Mouse (Mus musculus) forebrain, embryonic 10.5 days (tissue): ENCODE data around the gene Bcor. TPM values are rescaled to one million over a fixed set of nuclear protein-coding genes. Genes with fewer than 3 reads are reported as not detected.

Experiments
- DNase-seq: peaks from one replicate; pipeline ENCODE4 v3.0.0-alpha.2; 2017; ENCODE audit warnings: low spot score; ENCODE audit errors: extremely low spot score
- H3K27ac ChIP-seq: fragments of 300-500 bp; sonication (generic); 2 replicates; pipeline ENCODE4 v1.5.1; 2016; ENCODE audit warnings: mild to moderate bottlenecking
- H3K27me3 ChIP-seq: fragments of 300-500 bp; sonication (generic); 2 replicates; pipeline ENCODE4 v1.6.1; 2016; ENCODE audit warnings: mild to moderate bottlenecking; ENCODE audit not compliant: poor library complexity, severe bottlenecking
- H3K36me3 ChIP-seq: fragments of 300-500 bp; sonication (generic); replicated peaks from 2 replicates; pipeline ENCODE4 v1.6.1; 2016; ENCODE audit warnings: mild to moderate bottlenecking, moderate library complexity
- H3K4me1 ChIP-seq: fragments of 300-500 bp; sonication (generic); 2 replicates; pipeline ENCODE4 v1.6.1; 2016
- H3K4me3 ChIP-seq: fragments of 300-500 bp; sonication (generic); 2 replicates; pipeline ENCODE4 v1.5.1; 2016; ENCODE audit warnings: mild to moderate bottlenecking, moderate library complexity
- H3K9me3 ChIP-seq: fragments of 300-500 bp; sonication (generic); 2 replicates; pipeline ENCODE4 v1.6.1; 2016; ENCODE audit warnings: mild to moderate bottlenecking, moderate library complexity
- WGBS: fragments of 180-500 bp; shearing (Covaris S2); methylation state at CpG from one replicate; pipeline ENCODE4 v1.1.7; 2016; 5-methylcytosine and 5-hydroxymethylcytosine counted together
- polyA plus RNA-seq: library from polyadenylated mRNA; unstranded; fragments of >200 nt; fragmentation: Nextera tagmentation; extraction: Ambion mirVana; gene quantifications from 2 replicates; pipeline ENCODE4 v1.2.1, GENCODE M21; 2016

Gene Bcor
- polyA plus RNA-seq, 1 experiment from 2014 or later: 18.9 TPM

- peak; percentile 41 for DNase-seq
- 4% methylated on average over 43 of the region's 51 CpGs for WGBS
- Histone ChIP-seq H3K4me3 (peak overlapping the region; percentile 46), H3K27ac (peak overlapping the region; percentile 86), H3K27me3 (peaks cover 96% of the 10 kb centered on the region), H3K4me1 (peaks cover 59% of the 10 kb centered on the region), H3K9me3 (no peaks in the 10 kb centered on the region), H3K36me3 (no peaks in the 10 kb centered on the region)
Measured at GRCm38 (mm10) chrX:12140086-12140740, 19.9 kb downstream of the Bcor start.

DNA sequence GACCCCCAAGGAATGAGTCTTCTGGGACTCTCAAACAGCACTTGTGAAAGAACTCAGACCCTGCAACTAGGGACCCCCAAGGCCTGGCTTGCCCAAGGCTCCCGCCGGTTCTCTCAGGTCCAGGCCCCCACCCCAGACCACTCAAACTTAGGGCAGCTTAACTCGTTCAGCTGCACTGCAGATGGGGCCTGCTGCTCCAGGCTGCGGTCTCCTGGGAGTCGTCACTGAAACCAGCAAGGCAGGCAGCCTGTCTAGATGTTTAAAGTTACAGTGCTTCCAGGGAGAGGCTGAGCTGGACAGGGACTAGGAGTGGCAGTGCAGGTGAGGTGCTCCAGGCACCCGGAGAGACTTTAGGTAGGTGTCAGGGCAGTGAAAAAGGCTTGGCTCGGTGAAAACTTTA is 21.9 kb downstream of the Bcor start:
- Histone ChIP-seq H3K9me3 (no peaks in the 10 kb centered on the region), H3K27ac (peak overlapping the region; percentile 89), H3K4me1 (peaks cover 74% of the 10 kb centered on the region), H3K4me3 (no peak overlapping the region), H3K36me3 (no peaks in the 10 kb centered on the region), H3K27me3 (peaks cover 98% of the 10 kb centered on the region)
- DNase-seq: no peak
- WGBS: 11% methylated on average over 7 of the region's 7 CpGs

DNA sequence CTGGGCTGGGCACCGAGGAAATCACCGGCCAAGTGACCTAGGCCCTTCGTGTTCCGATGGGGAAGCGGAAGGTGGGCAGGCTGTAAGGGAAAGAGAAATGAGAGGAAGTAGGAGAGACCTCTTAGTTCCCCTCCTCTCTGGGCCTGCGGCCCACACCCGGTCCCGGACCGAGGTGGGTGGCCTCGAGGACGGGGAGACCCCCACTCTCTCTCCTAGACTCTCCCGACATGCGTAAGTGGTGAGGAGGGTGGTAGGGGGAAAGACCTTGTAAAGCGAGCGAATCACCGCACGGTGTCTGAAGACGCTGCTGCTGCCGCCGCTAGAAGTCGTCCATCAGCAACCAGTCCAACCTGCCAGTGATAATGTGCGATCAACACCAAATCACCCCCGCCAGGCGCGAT is 23.0 kb downstream of the Bcor start:
- peaks cover 100% of the 10 kb centered on the region for H3K27me3 ChIP-seq
- H3K4me1 ChIP-seq: peaks cover 85% of the 10 kb centered on the region
- peak overlapping the region; percentile 51 for H3K4me3 ChIP-seq
- no peaks in the 10 kb centered on the region for H3K36me3 ChIP-seq
- 3% methylated on average over 25 of the region's 25 CpGs for WGBS
- no peaks in the 10 kb centered on the region for H3K9me3 ChIP-seq
- peak overlapping the region; percentile 89 for H3K27ac ChIP-seq
- no peak for DNase-seq

GRCm38 (mm10) chrX:12136261-12137101 is 23.7 kb downstream of the Bcor start:
- Histone ChIP-seq H3K27ac (peak overlapping the region; percentile 89), H3K9me3 (no peaks in the 10 kb centered on the region), H3K36me3 (no peaks in the 10 kb centered on the region), H3K27me3 (peaks cover 100% of the 10 kb centered on the region), H3K4me3 (peak overlapping the region; percentile 51), H3K4me1 (peaks cover 87% of the 10 kb centered on the region)
- DNase-seq: peak; percentile 70
- WGBS: under 1% methylated on average over 50 of the region's 50 CpGs

- H3K4me3 ChIP-seq: peak overlapping the region; percentile 51
- peaks cover 91% of the 10 kb centered on the region for H3K4me1 ChIP-seq
- peak overlapping the region; percentile 89 for H3K27ac ChIP-seq
- 2% methylated on average over 52 of the region's 75 CpGs for WGBS
- H3K27me3 ChIP-seq: peaks cover 100% of the 10 kb centered on the region
- DNase-seq: peak; percentile 60
- no peaks in the 10 kb centered on the region for H3K9me3 ChIP-seq
- no peaks in the 10 kb centered on the region for H3K36me3 ChIP-seq
Measured at GRCm38 (mm10) chrX:12135121-12136111, 24.7 kb downstream of the Bcor start.

DNA sequence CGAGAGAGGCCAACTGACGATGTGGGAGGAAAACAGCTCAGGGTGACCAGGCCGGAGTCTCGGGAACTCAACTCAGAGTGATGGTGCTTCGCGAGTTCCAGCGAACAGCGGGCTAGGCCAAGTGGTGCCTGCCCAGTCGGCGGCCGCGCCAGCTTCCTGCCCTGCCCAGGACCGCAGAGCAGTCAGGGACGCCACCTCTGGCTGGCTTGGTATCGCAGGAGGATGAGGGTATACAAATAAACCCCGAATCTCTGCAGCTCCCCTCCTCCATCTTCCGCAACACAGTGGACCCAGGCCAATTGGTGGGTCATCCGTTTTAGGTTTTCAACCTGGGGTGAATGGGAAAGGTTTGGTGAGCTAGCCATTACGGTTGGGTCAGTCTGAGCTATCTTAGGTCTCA is 25.6 kb downstream of the Bcor start:
- Histone ChIP-seq H3K9me3 (no peaks in the 10 kb centered on the region), H3K27ac (peak overlapping the region; percentile 89), H3K4me1 (peaks cover 91% of the 10 kb centered on the region), H3K27me3 (peaks cover 100% of the 10 kb centered on the region), H3K36me3 (no peaks in the 10 kb centered on the region), H3K4me3 (peak overlapping the region; percentile 51)
- WGBS: 4% methylated on average over 19 of the region's 19 CpGs
- peak; percentile 70 for DNase-seq

DNA sequence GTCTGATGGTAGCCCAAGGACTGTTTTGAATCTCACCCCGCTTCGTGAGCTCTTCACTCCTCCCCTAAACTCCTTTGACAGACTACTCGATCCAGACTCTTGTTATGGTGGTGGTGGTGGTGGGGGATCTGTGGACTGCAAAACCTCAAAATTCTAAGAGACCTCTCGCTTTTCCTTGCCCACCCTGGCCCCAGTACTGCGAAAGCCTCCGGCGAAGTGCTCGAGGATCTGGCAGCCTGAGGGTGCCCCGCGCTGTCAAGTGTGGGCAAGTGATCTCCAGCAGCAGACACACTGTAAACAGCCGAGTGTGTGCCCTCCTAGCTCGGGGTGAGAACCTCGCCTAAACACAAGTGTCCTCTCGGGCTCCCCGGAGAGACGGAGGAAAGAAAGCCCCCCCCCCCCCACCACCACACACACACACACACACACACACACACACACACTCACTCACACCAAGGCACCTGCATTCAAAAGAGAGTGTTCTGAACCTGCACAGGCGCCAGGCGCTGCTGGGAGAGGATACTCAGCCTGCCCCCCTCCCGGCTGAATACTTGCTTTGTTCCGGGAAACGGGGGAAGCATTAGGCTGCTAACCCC is 26.2 kb downstream of the Bcor start:
- H3K27me3 ChIP-seq: peaks cover 100% of the 10 kb centered on the region
- no peaks in the 10 kb centered on the region for H3K36me3 ChIP-seq
- 1% methylated on average over 17 of the region's 21 CpGs for WGBS
- peaks cover 91% of the 10 kb centered on the region for H3K4me1 ChIP-seq
- peak overlapping the region; percentile 89 for H3K27ac ChIP-seq
- no peaks in the 10 kb centered on the region for H3K9me3 ChIP-seq
- peak overlapping the region; percentile 51 for H3K4me3 ChIP-seq
- peak; percentile 18 for DNase-seq

DNA sequence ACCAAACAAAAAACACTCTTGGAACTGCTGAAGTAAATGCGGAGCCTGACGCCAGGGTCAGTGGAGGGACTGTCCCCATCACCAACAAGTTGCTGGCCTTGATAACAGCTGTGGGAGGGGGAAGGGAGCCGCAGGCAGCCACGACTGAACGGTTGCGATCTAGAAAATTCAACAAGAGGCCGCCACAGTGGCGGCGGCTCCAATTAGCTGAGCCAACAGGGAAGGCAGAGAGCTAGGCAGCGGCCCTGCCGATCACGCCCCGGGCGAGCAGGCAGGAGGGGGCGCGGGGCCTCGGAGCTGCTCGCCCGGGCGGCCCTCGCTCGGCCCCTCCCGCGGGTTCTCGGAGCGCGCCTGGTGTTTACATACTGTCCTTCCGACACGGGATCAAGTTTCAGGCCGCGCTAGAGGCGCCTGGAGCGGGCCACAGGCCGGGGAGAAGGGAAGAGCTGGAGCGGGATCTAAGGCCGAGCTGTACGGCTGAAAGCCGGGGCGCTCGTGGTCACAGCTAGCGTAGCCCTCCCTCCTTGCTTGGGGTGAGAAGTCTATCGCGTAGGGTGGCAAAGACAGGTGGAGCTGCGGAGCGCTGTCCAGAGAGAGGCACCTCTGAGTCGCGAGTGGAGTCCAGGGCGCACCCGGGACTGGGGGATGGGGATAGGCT is 26.8 kb downstream of the Bcor start:
- 1% methylated on average over 49 of the region's 49 CpGs for WGBS
- Histone ChIP-seq H3K36me3 (no peaks in the 10 kb centered on the region), H3K27ac (peak overlapping the region; percentile 89), H3K9me3 (no peaks in the 10 kb centered on the region), H3K4me3 (peak overlapping the region; percentile 51), H3K27me3 (peaks cover 100% of the 10 kb centered on the region), H3K4me1 (peaks cover 91% of the 10 kb centered on the region)
- peak; percentile 76 for DNase-seq

DNA sequence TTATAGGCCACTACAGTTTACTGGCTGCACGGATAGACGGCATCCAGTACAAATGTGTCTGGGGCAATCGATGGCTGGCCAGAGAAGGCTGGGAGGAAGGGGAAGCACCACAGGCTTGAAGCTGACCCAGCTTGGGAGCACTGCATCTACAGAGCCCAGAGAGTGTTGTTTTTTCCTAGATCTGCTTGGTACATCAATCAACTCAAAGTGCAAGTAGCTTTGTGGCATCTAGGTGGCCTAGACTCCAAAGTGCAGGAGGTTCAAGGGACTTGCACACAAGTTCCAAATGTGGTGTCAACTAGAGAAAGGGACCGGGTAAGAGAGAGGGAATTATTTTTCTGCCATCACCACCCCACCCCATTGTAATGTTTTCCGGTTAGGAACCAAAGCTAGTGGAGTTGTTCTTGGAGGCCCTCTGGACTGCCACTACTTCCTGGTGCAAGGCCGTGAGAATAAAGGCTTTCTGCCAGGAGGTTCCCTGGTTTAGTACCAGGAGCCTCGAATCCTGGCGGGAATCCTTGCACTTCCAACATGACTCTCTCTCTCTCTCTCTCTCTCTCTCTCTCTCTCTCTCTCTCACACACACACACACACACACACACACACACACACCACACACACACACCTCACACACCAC is 27.5 kb downstream of the Bcor start:
- no peaks in the 10 kb centered on the region for H3K36me3 ChIP-seq
- WGBS: 35% methylated on average over 8 of the region's 8 CpGs
- peak overlapping the region; percentile 89 for H3K27ac ChIP-seq
- H3K9me3 ChIP-seq: no peaks in the 10 kb centered on the region
- DNase-seq: no peak
- H3K27me3 ChIP-seq: peaks cover 100% of the 10 kb centered on the region
- H3K4me1 ChIP-seq: peaks cover 86% of the 10 kb centered on the region
- H3K4me3 ChIP-seq: peak overlapping the region; percentile 51; the same call in 1 of the 2 replicates

DNA sequence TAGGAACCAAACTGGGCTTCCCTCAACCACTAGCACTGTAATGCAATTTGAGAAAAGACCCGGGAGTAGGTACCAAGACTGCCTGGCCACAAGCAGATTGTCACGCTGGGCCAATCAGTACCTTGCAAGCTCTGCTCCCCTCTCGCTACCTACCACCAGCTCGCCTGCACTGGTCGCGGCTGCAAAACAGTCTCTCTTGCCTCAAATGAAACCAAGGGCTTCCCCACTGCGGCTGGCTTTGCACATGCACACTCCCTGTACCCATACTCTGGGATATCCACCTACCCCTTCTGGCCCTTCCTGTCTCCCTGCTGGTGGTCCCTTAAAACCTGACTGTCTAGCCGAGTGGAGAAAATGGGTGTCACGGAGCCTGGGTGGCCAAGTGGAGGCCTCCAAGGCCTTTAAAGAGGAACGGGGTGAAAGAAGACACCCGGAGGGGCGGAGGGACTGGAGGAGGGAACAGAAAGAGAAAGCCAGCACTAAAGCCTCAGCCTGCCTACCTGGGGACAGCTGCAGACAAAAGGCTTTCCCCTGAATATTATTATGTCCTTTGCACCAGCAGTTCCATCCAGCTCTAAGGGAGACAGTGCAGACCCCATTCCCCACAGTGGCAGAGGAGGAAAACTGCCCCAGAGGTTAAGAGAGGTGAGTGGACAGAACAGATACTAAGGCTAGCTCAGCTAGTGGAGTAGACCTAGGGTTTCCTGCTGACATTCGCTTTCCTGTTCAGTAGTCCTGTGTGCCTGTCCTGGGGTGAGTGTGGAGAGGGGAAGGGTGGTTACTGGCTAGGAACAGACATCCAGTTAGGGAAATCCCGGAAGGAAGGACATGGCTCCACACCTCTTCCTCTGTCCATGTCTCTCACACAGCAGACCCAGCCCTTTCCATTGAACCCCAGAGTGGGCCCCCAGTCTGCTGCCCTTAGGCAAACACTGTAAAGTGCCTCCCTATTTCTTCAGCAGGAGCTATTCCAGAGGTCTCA is 30.0 kb downstream of the Bcor start:
- WGBS: 5% methylated on average over 14 of the region's 14 CpGs
- H3K4me3 ChIP-seq: no peak overlapping the region
- peaks cover 83% of the 10 kb centered on the region for H3K4me1 ChIP-seq
- no peaks in the 10 kb centered on the region for H3K36me3 ChIP-seq
- DNase-seq: no peak
- H3K27ac ChIP-seq: 0 out of 2 replicates have a peak overlapping the region, but pooled peaks have one; percentile 30
- H3K27me3 ChIP-seq: peaks cover 100% of the 10 kb centered on the region
- H3K9me3 ChIP-seq: no peaks in the 10 kb centered on the region
